Mouse (Mus musculus): Measurements from ENCODE around the gene Rbp4. TPM values are rescaled to one million over a fixed set of nuclear protein-coding genes. Genes with fewer than 3 reads are reported as not detected.

The Rbp4 gene
- polyA plus RNA-seq, 1 experiment, result 359 TPM

DNA sequence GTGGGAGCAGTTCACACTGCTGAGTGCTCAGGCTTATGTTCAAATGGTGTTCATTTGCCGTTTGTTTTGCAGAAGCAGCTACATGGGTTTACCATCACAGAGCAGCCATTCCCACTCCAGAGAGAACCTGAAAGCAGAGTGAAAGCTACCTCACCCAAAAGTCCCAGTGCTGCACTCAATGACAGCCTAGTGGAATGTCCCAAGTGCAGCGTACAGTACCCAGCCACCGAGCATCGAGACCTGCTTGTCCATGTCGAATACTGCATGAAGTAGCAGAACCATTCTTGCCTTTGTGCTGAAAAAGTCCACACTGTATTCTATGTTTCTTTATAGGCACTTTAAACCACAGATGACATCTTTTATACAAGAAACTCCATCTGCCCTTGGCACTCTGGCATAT, 51.9 kb downstream of the Rbp4 start:
- Histone ChIP-seq H3K4me1 (ENCODE audit: control insufficient read depth, insufficient read depth, insufficient read length, low read length) (peaks cover 4% of the 10 kb centered on the region; the same call in 1 of the 2 replicates), H3K27ac (replicated peaks; ENCODE audit: low read depth, low read length) (no peak overlapping the region), H3K4me3 (ENCODE audit: insufficient read depth, low read depth, low read length) (no peak overlapping the region)

Other genes with a start within 250 kb of the Rbp4 start
- gene Myof, start 81.7 kb downstream of the Rbp4 start, polyA plus RNA-seq (2012; ENCODE audit: insufficient read depth, insufficient read length, missing spikeins), result 4.4 and 5.5 TPM in 2 replicates
- not detected in 2 replicates for gene Cep55, start 70.3 kb downstream of the Rbp4 start, polyA plus RNA-seq (2012; ENCODE audit: insufficient read depth, insufficient read length, missing spikeins)
- 13.8 and 36.9 TPM in 2 replicates for gene Ffar4, start 28.2 kb downstream of the Rbp4 start, polyA plus RNA-seq (2012; ENCODE audit: insufficient read depth, insufficient read length, missing spikeins)
- gene Pde6c, start 7.5 kb upstream of the Rbp4 start, polyA plus RNA-seq (2012; ENCODE audit: insufficient read depth, insufficient read length, missing spikeins), result not detected in 2 replicates
- 25.1 and 26.9 TPM in 2 replicates for gene Fra10ac1, start 98.9 kb upstream of the Rbp4 start, polyA plus RNA-seq (2012; ENCODE audit: insufficient read depth, insufficient read length, missing spikeins)
- 4.0 and 9.8 TPM in 2 replicates for gene Lgi1, start 139.3 kb upstream of the Rbp4 start, polyA plus RNA-seq (2012; ENCODE audit: insufficient read depth, insufficient read length, missing spikeins)